Mouse (Mus musculus) gonadal fat pad, adult 2 months (tissue): Measurements from ENCODE around the gene Ccl22. TPM values are rescaled to one million over a fixed set of nuclear protein-coding genes. Genes with fewer than 3 reads are reported as not detected.

Experiments used
- DNase-seq: peaks from one replicate; pipeline ENCODE4 v3.0.0-alpha.2; 2012; ENCODE audit warnings: low read depth
- polyA plus RNA-seq: library from polyadenylated mRNA; depleted of rRNA; stranded (reverse); fragments of >200 nt; gene quantifications from 2 replicates; pipeline ENCODE4 v1.2.3, GENCODE M21; 2012

The Ccl22 gene
- polyA plus RNA-seq, 1 experiment, result 2.6 TPM

- no peak for DNase-seq
These were observed 10.5 kb upstream of the Ccl22 start for GRCm38 (mm10) chr8:94734735-94735350.

- DNase-seq, result no peak
These were observed 9.8 kb upstream of the Ccl22 start for GRCm38 (mm10) chr8:94735426-94736094.

GRCm38 (mm10) chr8:94739829-94740228 lies 5.6 kb upstream of the Ccl22 start:
- DNase-seq, result no peak

- no peak for DNase-seq
These were observed 4.8 kb upstream of the Ccl22 start for GRCm38 (mm10) chr8:94740591-94740990.

- no peak for DNase-seq
These were observed 3.7 kb upstream of the Ccl22 start for GRCm38 (mm10) chr8:94741726-94742125.

- DNase-seq, result no peak
These were observed 906 bp upstream of the Ccl22 start for GRCm38 (mm10) chr8:94744484-94744883.

- DNase-seq, result no peak
These were observed 418 bp upstream of the Ccl22 start for GRCm38 (mm10) chr8:94744972-94745371.

- no peak for DNase-seq
These were observed 1.4 kb downstream of the Ccl22 start for GRCm38 (mm10) chr8:94746832-94747231.

GRCm38 (mm10) chr8:94748363-94748762 lies 3.0 kb downstream of the Ccl22 start:
- no peak for DNase-seq

- DNase-seq, result no peak
These were observed 4.6 kb downstream of the Ccl22 start for GRCm38 (mm10) chr8:94749942-94750341.

GRCm38 (mm10) chr8:94751023-94751849 lies 5.8 kb downstream of the Ccl22 start:
- no peak for DNase-seq

GRCm38 (mm10) chr8:94754006-94754405 lies 8.6 kb downstream of the Ccl22 start:
- DNase-seq, result no peak

GRCm38 (mm10) chr8:94754486-94754885 lies 9.1 kb downstream of the Ccl22 start:
- no peak for DNase-seq

- no peak for DNase-seq
These were observed 21.6 kb downstream of the Ccl22 start for GRCm38 (mm10) chr8:94767035-94767434.

- DNase-seq, result no peak
These were observed 25.6 kb downstream of the Ccl22 start for GRCm38 (mm10) chr8:94770945-94771344.

- DNase-seq, result no peak
These were observed 26.7 kb downstream of the Ccl22 start, which contains the start of gene Cx3cl1 for GRCm38 (mm10) chr8:94771941-94772670. Cx3cl1 (plus strand) TSS chr8:94772009.

GRCm38 (mm10) chr8:94773048-94773447 lies 27.7 kb downstream of the Ccl22 start:
- DNase-seq, result no peak

GRCm38 (mm10) chr8:94773700-94774171 lies 28.3 kb downstream of the Ccl22 start:
- DNase-seq, result no peak

GRCm38 (mm10) chr8:94774601-94775000 lies 29.2 kb downstream of the Ccl22 start:
- no peak for DNase-seq

- DNase-seq, result no peak
These were observed 31.0 kb downstream of the Ccl22 start for GRCm38 (mm10) chr8:94776346-94776745.

- no peak for DNase-seq
These were observed 32.6 kb downstream of the Ccl22 start for GRCm38 (mm10) chr8:94778036-94778435.

GRCm38 (mm10) chr8:94778473-94778872 lies 33.1 kb downstream of the Ccl22 start:
- DNase-seq, result no peak
